Mouse (Mus musculus): ENCODE data around the gene Utp20. TPM values are rescaled to one million over a fixed set of nuclear protein-coding genes. Genes with fewer than 3 reads are reported as not detected.
"Not testable (repeated sequence)": the region's sequence is repeated elsewhere in the genome, so short reads cannot be mapped to it uniquely, and the experiment has no call there.

Utp20 gene
- total RNA-seq, 2 experiments from 2014 or later, result 14.4 to 23.2 TPM

DNA sequence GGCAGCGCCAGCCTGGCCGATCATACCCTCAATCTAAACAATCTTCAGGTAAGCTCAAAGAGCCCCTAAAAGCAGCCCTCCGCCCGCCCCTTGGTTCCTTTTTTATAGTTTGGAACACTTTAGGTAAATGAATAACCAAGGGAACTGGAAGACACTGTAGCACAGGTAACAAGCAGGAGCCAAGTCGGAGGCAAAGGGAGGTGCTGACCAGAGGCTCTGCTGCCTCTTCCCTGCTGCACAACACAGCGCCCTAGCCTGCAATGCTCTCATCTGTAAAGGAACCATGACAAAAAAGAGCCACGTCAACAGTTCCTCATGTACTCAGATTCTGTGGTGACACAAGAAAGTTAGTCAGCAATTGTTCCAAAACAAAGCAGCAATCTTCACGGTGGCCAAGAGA, 32.0 kb downstream of the Utp20 start:
- no peak for DNase-seq (ENCODE audit: low spot score in 2 of 2)
- intact Hi-C loops (cut with DNase I), result no loop called here

DNA sequence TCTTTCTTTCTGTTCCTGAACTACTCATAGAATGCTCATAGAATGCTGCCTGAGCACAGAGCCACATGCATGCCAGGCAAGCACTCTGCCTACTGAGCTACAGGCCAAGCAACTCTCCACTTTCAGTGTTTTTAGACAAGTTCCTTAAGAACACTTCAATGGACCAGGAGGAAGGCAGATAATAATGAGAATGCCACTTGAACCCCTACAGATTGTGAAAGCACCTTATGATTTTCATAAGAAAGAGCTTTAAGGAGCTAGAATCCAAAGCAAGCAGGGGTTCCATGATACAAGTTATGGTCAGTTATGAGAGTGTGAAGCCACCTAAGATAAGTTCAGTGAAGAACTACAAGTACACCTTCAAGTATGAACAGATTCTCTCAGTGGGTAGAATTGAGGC, 32.9 kb downstream of the Utp20 start:
- intact Hi-C loops (cut with DNase I), result no loop called here
- no peak for DNase-seq (ENCODE audit: low spot score in 2 of 2)

DNA sequence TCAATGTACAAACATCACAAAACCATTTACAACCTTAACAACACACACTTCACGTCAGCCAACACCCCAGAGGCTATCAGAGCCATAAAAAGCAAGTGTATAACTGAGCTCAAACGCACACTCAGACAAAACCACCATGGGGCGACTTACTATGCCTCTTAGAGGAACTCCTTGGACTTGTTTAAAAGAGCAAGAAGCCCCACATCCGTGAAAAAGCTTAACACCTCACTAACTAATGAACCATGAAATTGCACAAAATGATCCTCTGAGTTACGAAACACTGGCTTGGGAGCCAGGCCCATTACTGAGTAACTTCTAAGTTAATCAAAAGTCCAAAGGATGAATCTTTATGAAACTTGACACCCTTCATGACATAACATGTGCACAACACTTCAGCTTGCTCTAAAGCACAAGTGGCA, 42.1 kb downstream of the Utp20 start:
- DNase-seq (ENCODE audit: low spot score in 2 of 2), result no peak
- intact Hi-C loops (cut with DNase I), result no loop called here

DNA sequence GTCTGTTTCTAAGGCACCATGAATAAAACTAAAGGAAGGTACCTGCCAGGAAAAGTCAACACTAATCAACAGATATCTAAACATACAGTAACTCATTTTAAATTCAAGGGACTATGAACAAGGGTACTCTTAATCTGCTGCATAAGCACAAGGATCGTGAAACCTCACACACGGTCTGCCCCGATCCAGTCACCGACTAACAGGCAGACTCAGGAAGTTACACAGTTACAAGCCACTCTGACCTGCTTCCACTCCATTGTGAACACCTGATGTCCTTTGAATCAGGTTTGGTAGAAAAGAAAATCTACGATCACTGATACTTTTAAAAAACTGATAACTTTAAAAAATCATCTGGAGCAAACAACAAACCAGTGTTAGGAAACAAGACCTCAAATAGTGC, 42.7 kb downstream of the Utp20 start:
- intact Hi-C loops (cut with DNase I), result no loop called here
- DNase-seq (ENCODE audit: low spot score in 2 of 2), result no peak

DNA sequence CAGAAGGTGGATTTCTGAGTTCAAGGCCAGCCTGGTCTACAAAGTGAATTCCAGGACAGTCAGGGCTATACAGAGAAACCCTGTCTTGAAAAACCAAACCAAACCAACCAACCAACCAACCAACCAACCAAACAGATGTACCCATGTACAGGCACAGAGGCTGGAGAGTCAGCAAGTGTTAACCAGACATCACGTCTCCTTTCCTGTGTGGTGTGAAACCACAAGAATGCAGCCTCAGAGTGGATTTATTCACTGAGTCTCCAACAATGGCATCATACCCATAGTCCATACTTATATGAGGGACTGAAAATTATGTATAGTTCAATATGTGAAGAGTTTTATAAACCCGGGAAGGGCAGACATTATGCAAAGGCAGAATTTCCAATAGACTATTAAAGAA, 43.5 kb downstream of the Utp20 start:
- intact Hi-C loops (cut with DNase I); DNase-seq (ENCODE audit: low spot score in 2 of 2): not testable (repeated sequence)

DNA sequence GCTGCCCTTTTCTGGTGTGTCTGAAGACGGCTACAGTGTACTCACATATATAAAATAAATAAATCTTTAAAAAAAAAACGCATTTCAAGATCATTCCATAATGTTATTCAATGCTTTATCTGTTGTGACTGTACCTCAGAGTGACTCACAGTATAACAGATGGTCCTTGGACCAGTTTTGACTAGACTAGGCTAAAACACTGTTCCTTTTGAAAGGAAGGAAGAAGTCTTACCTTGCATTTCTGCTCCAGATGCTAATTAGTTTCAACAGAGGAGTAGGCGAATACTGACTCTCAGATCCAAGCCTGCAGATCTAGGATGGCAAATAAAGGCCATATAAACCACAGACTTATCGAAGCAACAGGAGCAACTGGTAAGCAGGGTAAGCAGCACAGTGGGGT, 45.9 kb downstream of the Utp20 start:
- no peak for DNase-seq (ENCODE audit: low spot score in 2 of 2)

DNA sequence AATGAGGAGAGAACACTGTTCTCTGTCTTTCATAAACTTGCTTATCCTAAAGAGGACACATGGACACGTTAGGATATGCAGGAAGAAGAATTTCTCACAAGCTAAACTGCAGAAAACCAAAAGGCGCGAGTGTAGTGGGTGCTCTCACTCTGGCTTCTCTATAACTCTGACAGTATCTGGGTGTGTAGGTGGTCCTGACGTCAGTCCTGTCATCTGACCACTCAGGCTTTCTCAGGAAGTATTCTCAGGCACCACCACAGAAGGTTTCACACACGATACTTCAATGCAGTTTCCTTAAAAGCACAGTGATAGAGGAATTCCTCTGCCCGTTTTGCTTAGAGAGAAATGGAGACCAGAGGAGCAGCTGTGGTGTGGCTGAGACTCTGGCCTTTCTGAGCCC, 50.4 kb downstream of the Utp20 start:
- intact Hi-C loops (cut with DNase I), result no loop called here
- peak; percentile 32 to 49 for DNase-seq (ENCODE audit: low spot score in 2 of 2)

More for the DNA sequence above, 45.9 kb downstream of the Utp20 start:
- intact Hi-C loops (cut with DNase I), result no loop called here

DNA sequence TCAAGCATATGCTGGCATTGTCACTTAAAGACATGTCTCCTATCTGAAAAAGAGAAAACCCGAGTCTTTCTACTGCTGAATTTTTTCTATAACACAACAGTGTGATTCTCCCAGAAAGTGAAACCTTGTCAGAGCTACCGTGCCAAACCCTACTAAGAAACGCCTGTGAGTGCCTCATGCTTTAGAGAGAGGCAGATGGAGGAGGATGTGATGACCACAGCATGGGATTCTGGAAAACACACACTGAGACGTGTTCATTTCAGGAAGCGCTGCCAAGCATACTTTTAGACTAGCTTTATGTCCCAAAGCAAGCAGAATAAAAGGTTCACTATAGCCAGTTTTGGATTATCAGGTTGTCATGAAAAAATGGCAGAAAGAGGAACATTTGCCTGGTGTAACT, 53.6 kb downstream of the Utp20 start:
- intact Hi-C loops (cut with DNase I); DNase-seq (ENCODE audit: low spot score in 2 of 2): not testable (repeated sequence)

DNA sequence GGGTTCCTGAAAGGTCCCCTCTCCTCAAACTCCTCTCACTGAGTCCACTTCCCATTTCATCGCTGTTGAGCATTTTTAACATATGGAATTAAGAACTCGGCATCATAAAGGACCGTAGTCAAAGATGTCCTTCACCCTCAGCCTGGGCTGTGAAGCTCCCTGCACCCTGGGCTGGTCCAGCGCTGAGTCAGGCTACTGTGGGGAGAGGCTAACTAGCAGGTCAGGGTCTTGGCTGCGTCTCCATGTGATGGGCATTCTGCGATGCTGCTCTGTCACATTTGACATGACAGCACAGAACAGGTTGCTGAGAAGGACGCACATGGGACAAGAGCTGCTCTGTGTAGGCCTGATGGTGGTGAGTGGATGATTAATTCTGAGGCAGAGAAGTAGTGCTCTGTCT, 56.9 kb downstream of the Utp20 start:
- intact Hi-C loops (cut with DNase I), result no loop called here
- DNase-seq (ENCODE audit: low spot score in 2 of 2), result no peak

DNA sequence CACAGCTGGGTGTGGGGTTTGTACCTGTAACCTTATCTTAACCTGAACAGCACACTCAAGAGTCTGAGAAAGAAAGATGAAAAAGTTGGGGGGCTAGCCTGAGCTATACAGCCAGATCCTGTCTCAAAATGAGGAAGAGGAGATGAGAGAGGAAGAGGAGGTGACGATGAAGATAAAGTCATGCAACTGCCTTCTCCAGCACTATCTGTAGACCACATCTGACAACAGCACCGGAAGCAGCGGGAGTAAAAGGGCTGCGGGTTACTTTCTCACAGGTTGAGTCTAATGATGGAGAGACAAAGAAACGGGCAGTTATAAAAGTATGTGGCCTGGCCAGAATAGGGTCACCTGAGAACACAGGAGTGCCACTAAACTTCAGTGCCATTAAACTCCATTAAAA, 57.6 kb downstream of the Utp20 start:
- intact Hi-C loops (cut with DNase I), result no loop called here
- no peak for DNase-seq (ENCODE audit: low spot score in 2 of 2)

DNA sequence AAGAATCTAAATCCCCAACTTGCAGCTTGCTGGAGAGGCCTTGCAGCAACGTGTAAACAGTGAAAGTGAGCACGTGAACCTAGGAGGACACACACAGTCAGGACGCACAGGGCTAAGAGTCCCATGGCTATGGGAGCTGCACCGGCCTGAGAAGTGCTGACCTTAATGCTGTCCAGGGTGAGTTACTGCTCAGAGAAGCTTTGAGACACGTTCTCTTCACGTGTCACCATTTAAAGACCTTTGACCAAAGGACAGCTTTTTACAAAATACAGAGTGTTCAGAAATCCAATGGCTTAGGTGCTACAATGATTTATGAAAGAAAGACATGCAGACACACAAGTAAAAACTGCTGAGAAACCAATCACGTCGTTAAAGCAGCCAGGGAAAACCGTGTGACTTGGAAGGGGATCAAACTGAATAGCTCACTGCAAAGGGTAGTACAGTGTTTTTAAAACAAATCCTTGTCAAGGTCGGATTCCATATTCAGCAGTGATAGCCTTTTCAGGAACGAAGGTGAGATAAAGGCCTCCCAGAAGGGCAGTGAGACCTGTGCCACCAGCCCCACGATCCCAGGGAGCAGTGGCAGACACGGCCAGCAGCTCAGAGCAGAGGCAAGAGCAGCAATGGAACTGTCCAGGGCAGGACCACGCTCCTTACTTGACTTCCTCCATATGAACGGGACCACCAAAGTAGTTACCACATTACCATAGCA, 61.0 kb downstream of the Utp20 start:
- intact Hi-C loops (cut with DNase I), result no loop called here
- DNase-seq (ENCODE audit: low spot score in 2 of 2), result no peak

DNA sequence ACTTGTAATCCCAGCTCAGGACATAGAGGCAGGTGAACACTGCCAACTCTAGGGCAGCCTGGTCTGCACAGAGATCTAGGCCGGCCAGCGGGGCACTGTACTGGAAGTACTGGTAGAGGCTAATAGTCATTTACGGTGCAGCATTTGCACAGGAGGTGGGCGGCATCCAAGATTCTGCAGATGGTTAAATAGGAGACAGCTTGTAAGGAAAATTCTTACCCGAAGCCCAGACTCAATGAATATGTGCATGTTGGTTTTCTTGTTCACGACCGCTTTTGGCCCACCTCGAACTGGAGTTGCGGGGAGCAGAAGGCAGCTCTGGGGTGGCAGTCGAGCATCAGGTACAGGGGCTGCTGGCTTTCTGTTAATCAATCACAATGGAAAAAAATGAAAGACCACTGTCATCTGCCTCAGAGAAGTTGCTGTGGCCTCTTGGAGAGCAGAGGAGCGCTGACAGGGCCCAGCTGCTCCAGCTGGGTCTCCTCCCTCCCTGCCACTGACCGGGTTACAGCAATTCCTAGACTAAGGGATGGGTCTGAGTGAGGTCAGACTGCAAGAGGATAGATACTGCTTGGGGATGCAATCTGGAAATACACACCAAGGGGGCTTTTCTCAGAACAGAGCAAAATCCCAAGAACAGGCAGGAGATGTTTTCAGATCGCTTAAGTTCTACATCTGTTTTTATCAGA, 64.9 kb downstream of the Utp20 start:
- no peak for DNase-seq (ENCODE audit: low spot score in 2 of 2)

DNA sequence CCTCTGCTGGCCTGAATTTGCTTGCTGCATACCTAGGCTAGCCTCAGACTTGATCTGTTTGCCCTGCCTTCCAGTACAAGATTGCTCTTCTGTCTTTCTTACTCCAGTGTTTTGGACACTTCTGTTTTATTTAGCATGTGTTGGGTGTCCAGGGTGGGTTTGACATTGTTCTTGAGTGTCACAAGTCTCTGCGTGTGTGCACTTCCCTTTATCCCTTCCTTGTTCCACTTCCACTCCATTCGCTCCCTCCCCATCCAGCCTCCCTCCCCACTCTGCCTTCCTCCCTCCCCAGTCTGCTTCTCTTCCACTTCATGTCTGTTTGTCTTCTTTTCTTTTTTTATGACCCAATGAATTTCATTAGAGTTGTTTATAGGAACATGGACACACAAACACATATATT, 85.2 kb downstream of the Utp20 start:
- intact Hi-C loops (cut with DNase I), result no loop called here
- no peak for DNase-seq (ENCODE audit: low spot score in 2 of 2)

More for the DNA sequence above, 64.9 kb downstream of the Utp20 start:
- intact Hi-C loops (cut with DNase I), result no loop called here

DNA sequence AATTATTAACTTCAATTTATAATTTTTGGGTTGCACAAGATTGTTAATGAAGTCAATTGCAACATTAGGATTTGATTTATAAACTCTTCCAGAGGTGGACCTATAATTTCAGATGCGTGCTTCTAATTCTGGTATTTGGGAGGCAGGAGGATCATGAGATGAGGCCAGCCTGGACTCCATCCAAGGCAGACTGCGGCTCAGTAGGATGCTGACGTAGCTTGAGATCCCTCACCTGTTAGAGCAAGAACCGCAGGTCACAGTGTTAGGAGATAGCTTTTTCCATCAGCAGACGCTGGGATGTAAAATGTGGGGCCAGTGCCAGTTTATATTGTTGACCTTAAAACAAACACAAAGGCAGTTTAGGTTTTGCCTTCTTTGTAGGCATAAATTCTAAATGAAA, 85.8 kb downstream of the Utp20 start:
- intact Hi-C loops (cut with DNase I), result no loop called here
- DNase-seq (ENCODE audit: low spot score in 2 of 2), result no peak

DNA sequence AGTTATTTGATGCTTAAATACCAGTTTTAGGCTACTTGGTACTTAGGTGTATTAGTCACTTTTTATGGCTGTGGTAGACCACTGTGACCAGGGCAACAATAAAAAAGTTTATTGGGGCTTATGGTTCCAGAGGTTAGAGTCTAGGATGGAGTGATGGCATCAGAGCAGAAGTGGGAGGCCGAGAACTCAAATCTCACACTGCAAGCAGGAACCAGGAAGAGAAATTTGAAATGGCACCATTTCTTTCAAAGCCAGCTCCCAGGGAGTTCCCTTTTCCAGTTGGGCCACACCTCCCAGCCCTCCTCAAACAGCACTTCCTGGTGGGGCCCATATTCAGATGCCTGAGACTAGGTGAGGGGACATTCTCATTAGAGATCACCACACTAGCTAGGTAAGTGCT, 86.8 kb downstream of the Utp20 start:
- intact Hi-C loops (cut with DNase I), result loop anchor here (10.0 kb wide), 1 partner anchor 295 kb away; no protein-coding TSS in a partner anchor
- DNase-seq (ENCODE audit: low spot score in 2 of 2), result no peak

DNA sequence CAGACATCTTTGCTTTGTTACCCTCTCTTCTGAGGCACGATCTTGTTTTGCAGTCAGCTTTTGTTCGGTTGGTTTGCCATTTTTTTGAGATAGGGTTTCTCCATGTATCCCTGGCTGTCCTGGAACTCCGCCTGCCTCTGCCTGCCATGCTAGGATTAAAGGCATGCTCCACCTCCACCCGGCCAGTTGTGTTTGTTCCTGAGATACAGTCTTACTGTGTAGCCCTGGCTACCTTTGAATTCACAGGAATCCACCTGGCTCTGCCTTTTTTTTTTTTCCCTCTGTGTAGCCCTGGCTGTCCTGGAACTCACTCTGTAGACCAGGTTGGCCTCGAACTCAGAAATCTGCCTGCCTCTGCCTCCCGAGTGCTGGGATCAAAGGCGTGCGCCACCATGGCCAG, 87.5 kb downstream of the Utp20 start:
- intact Hi-C loops (cut with DNase I), result loop anchor here (10.0 kb wide), 1 partner anchor 294 kb away; no protein-coding TSS in a partner anchor
- DNase-seq (ENCODE audit: low spot score in 2 of 2), result not testable (repeated sequence)

DNA sequence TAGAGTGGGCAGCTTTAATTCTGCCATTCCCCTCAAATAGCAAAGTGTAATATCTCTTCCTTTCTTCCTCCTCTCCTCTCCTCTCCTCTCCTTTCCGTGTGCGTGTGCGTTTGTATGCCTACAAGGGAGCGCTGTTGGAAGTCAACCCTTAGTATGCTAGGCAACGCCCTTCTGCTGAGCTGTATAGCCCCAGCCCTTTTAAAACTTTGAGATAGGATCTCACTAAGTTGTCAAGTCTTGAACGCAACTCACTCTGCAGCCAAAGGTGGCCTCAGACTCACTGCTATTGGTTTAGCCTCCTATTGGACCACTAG, 94.3 kb downstream of the Utp20 start:
- DNase-seq (ENCODE audit: low spot score in 2 of 2), result no peak
- intact Hi-C loops (cut with DNase I), result loop anchor here (5.0 to 10.0 kb wide), 2 partner anchors 230 to 287 kb away; partner anchors contain the start of gene Chpt1

DNA sequence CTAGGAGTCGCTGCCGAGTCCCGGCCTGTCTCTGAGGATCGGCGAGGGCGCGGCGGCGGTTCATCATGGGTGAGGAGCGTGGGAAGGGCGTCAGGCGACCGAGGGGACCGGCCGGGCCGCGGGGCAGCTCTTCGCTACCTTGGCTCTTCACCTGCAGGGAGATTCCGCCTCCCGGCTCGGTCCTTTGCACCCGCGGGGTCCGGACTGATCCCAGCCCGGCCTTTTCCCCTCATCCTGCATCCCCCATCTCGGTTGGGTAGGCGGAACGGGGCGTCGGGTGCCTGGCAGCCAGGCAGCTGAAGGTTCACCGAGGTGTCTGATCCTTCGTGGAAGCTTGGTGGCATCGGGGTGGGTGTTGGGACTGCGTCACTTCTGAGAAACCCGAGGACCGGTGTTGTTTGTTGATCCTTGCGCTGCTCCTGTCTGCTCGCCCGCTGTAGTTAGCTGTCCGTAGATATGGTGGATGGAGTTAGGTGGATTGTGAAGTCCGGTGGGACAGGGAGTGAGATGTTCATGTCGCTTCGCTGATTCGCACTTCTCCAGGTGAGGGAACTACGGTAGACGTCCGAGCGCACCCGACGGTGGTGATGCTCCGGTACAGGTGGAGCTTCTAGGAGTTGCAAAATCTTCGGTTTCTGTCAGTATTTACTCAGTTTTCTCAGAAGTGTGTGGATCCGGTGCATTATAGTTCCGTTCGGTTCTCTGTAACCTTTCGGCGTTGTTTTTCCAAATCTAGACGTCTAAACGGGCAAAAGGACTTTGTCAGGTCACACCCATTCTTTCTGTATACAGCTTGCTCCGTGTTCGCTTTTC, 94.9 kb downstream of the Utp20 start:
- intact Hi-C loops (cut with DNase I), result loop anchor here (5.0 to 10.0 kb wide), 2 partner anchors 229 to 287 kb away; partner anchors contain the start of gene Chpt1
- DNase-seq (ENCODE audit: low spot score in 2 of 2), result no peak

DNA sequence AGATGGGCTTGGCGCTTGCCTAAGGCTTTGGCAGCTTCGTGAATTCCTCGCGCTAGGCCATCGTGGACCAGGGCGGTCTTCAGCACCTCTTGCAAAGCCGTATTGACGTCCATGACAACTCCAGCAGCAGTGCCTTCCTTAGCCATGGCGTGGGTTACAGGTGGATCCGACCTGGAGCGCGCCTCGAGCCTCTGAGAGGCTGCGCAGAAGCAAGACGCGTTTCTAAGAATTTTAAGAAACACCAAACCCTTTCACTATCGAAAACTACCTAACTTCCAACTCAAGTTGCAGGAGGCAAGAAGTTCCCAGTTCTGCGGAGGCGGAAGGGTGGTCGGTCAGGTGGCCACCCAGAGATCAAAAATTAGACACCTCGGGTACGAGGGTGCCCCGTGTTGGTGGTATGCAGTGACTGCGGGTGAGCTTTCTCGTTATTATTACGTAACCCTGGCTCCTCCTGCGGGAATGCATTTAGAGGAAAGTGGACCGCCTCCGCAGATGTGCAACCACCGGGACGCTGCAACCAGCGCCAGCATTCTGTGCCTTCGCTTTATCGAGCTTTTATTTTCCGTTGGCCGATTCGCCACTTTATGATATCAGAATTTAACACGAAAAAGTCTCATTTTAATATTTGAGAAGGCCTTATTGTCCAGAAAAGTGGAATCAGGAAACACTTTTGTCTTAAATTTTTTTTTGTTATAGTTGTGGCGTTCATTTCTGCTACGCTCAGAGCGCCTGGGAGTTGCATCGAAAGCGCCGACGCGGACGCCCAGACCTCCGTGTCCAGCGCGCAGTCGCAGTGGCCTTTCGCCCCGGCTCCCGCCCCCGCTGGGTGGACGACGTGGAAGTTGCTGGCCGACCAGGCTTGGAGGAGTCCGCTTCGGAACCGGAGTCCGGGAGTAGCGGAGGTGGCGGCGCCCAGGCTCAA, 95.8 kb downstream of the Utp20 start, which contains the start of gene Arl1:
TSS of gene Arl1 (plus strand) at position 288 of the 925 bp plus-strand sequence.
- DNase-seq (ENCODE audit: low spot score in 2 of 2), result peak; percentile 93 to 94
- intact Hi-C loops (cut with DNase I), result loop anchor here (5.0 to 10.0 kb wide), 2 partner anchors 229 to 286 kb away; partner anchors contain the start of gene Chpt1

Data from left cerebral cortex, postnatal 36 days (tissue).